Mouse (Mus musculus) heart, embryonic 10.5 days (tissue): ENCODE measurements around the gene Ccdc28a. TPM values are rescaled to one million over a fixed set of nuclear protein-coding genes. Genes with fewer than 3 reads are reported as not detected.

Experiments
- DNase-seq: peaks from one replicate; pipeline ENCODE4 v3.0.0-alpha.2; 2017; ENCODE audit warnings: low spot score
- H3K27ac ChIP-seq: fragments of 300-500 bp; sonication (generic); 2 replicates; pipeline ENCODE4 v1.5.1; 2016; ENCODE audit warnings: mild to moderate bottlenecking
- H3K27me3 ChIP-seq: fragments of 300-500 bp; sonication (generic); 2 replicates; pipeline ENCODE4 v1.6.1; 2016; ENCODE audit warnings: mild to moderate bottlenecking; ENCODE audit not compliant: poor library complexity, insufficient read depth, severe bottlenecking
- H3K36me3 ChIP-seq: fragments of 300-500 bp; sonication (generic); 2 replicates; pipeline ENCODE4 v1.6.1; 2016; ENCODE audit warnings: mild to moderate bottlenecking, moderate library complexity
- H3K4me1 ChIP-seq: fragments of 300-500 bp; sonication (generic); 2 replicates; pipeline ENCODE4 v1.6.1; 2016; ENCODE audit warnings: mild to moderate bottlenecking
- H3K4me3 ChIP-seq: fragments of 300-500 bp; sonication (generic); 2 replicates; pipeline ENCODE4 v1.5.1; 2016; ENCODE audit warnings: mild to moderate bottlenecking, moderate library complexity
- H3K9me3 ChIP-seq: fragments of 300-500 bp; sonication (generic); 2 replicates; pipeline ENCODE4 v1.6.1; 2016; ENCODE audit warnings: mild to moderate bottlenecking, moderate library complexity
- WGBS: fragments of 180-500 bp; shearing (Covaris S2); methylation state at CpG from one replicate; pipeline ENCODE4 v1.1.7; 2016; 5-methylcytosine and 5-hydroxymethylcytosine counted together
- polyA plus RNA-seq: library from polyadenylated mRNA; unstranded; fragments of >200 nt; fragmentation: Nextera tagmentation; extraction: Ambion mirVana; gene quantifications from 2 replicates; pipeline ENCODE4 v1.2.1, GENCODE M21; 2016

Gene Ccdc28a
- polyA plus RNA-seq, 1 experiment from 2014 or later, result 8.0 TPM

DNA sequence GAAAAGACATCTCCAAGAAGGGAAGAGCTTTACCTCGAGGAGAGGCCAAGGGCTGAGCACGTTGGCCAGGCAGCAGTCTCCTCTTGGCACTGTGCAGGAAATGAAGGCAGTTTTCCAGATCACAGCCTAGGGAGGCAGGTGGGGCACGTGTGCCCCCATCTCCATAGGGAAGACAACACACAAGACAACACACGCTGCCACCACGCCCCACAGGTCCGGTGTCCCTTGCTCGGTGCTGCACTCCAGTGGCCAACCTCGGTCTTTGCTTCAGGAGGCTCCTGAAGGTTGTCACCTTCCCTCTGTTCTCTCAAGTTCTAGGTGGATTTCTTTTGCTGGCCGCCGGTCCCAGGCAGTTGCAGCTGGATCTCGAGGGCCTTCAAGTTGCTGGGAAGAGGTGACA lies 24.1 kb downstream of the Ccdc28a start, which contains the start of gene Ect2l:
Gene Ect2l (minus strand): TSS at position 165 of the 400 bp plus-strand sequence.
- Histone ChIP-seq H3K4me3 (peak within 1 kb of the TSS; percentile 27; the same call in 1 of the 2 replicates), H3K27ac (no peak within 1 kb of the TSS), H3K27me3 (no peaks in the 10 kb centered on the region), H3K9me3 (no peaks in the 10 kb centered on the region), H3K4me1 (peaks cover 7% of the 10 kb centered on the region), H3K36me3 (no peaks in the 10 kb centered on the region)
- 14% methylated on average over 11 of the region's 11 CpGs for WGBS
- DNase-seq, result peak; percentile 84

DNA sequence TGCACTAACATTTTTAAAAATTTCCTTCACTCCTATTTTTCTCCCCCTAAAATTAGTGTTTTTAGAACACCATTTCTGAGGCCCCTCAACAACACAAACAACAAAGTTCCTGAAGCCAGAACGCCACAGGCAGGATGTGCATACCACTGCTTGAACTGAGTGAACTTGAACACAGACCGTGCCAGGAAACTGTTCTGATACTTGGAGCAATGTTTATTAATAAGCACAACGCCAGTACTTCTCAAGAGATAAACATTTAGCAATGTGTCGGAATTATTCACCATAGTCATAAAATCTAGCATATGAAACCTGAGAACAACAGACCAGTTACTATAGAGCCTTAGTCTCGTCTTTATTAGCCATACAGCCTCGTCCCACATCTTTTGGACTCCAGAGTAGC lies 24.7 kb downstream of the Ccdc28a start:
- peak; percentile 25 for DNase-seq
- WGBS, result 71% methylated on average over 6 of the region's 6 CpGs

DNA sequence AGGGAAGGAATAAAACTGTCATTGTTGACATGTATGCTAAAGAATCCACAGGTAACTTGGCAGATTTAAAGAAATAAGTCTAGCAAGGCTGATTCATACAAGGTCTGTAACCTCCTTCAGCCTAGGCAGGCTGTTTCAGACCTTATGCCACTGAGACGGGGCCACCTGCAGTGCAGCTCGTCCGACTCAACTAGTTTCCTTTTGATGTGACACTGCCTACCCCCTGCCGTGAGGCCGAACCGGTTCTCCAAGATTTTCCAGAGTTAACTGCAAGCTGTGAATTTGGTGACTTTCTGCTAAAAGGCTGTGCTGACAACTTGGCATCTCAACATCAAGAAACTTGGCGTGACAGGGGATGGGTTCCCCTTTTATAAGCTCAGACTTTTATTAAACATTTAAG lies 30.7 kb downstream of the Ccdc28a start:
- DNase-seq, result no peak
- no peaks in the 10 kb centered on the region for H3K4me1 ChIP-seq
- H3K9me3 ChIP-seq, result no peaks in the 10 kb centered on the region
- H3K27me3 ChIP-seq, result no peaks in the 10 kb centered on the region
- 13% methylated on average over 7 of the region's 7 CpGs for WGBS
- H3K4me3 ChIP-seq, result no peak overlapping the region
- H3K27ac ChIP-seq, result no peak overlapping the region
- no peaks in the 10 kb centered on the region for H3K36me3 ChIP-seq

More for the DNA sequence above, 24.7 kb downstream of the Ccdc28a start:
- H3K4me3 ChIP-seq, result no peak overlapping the region
- no peaks in the 10 kb centered on the region for H3K27me3 ChIP-seq
- no peaks in the 10 kb centered on the region for H3K9me3 ChIP-seq
- H3K36me3 ChIP-seq, result no peaks in the 10 kb centered on the region
- peaks cover 7% of the 10 kb centered on the region for H3K4me1 ChIP-seq
- no peak overlapping the region for H3K27ac ChIP-seq

DNA sequence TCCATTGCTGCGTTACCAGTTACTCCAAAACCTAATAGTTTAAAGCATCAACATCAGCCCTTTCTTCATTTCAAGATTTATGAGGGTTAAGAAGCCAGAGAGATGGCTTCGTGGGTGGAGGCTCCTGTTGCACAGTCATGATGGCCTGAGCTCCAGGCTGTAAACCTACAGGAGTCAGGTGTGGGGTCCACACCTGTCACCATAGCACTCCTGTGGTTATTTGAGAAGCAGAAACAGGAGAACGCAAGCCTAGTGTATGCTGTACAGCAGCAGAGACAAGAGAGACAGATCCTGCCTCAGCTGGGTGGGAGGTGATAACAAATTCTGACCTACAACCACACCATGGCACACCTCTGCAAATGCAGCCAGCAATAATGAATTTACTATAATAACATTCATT lies 32.4 kb downstream of the Ccdc28a start:
- Histone ChIP-seq H3K27ac (no peak overlapping the region), H3K9me3 (no peaks in the 10 kb centered on the region), H3K4me3 (no peak overlapping the region), H3K36me3 (no peaks in the 10 kb centered on the region), H3K27me3 (no peaks in the 10 kb centered on the region), H3K4me1 (no peaks in the 10 kb centered on the region)
- 78% methylated on average over 3 of the region's 3 CpGs for WGBS
- DNase-seq, result peak; percentile 52

DNA sequence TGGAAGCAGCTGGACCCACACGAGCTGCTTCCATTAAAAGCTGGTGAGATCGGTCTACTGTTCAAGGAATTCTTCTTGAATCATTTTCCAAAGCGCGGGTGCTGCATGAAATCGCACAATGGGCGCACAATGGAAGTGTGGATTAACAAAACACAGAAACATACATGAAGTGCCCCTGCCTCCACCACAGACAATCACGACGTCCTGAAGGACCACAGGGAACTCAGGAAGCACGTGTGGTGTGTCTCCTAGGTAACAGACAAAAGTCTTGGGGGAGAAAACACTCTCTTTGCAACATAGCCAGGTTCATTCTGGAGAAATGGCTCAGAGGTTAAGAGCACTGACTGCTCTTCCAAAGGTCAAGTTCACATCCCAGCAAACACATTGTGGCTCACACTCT lies 34.1 kb downstream of the Ccdc28a start:
- 77% methylated on average over 9 of the region's 9 CpGs for WGBS
- H3K27ac ChIP-seq, result no peak overlapping the region
- no peaks in the 10 kb centered on the region for H3K36me3 ChIP-seq
- H3K4me3 ChIP-seq, result no peak overlapping the region
- no peaks in the 10 kb centered on the region for H3K27me3 ChIP-seq
- DNase-seq, result peak; percentile 57
- H3K4me1 ChIP-seq, result no peaks in the 10 kb centered on the region
- no peaks in the 10 kb centered on the region for H3K9me3 ChIP-seq

DNA sequence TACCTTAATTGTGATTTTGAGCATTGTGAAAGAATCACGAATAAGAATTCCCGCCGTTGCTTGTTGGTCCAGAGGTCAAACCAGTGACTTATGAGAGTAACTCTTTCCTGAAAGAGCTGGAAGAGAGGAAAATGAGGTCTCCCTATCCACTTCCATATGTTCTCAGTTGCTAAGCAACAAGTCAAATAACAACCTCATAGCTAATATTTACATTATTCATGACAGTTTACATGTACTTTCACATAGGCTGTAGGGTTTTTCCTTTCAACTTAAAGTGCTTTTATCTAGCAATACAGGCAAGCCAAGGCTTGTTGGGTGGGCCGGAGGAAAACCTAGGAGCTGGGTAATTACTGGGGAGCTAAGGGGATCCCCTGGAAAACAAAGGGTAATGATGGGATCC lies 34.9 kb downstream of the Ccdc28a start:
- Histone ChIP-seq H3K9me3 (no peaks in the 10 kb centered on the region), H3K4me1 (no peaks in the 10 kb centered on the region), H3K27ac (no peak overlapping the region), H3K27me3 (no peaks in the 10 kb centered on the region), H3K4me3 (no peak overlapping the region), H3K36me3 (no peaks in the 10 kb centered on the region)
- 96% methylated on average over 4 of the region's 4 CpGs for WGBS
- DNase-seq, result peak; percentile 16

DNA sequence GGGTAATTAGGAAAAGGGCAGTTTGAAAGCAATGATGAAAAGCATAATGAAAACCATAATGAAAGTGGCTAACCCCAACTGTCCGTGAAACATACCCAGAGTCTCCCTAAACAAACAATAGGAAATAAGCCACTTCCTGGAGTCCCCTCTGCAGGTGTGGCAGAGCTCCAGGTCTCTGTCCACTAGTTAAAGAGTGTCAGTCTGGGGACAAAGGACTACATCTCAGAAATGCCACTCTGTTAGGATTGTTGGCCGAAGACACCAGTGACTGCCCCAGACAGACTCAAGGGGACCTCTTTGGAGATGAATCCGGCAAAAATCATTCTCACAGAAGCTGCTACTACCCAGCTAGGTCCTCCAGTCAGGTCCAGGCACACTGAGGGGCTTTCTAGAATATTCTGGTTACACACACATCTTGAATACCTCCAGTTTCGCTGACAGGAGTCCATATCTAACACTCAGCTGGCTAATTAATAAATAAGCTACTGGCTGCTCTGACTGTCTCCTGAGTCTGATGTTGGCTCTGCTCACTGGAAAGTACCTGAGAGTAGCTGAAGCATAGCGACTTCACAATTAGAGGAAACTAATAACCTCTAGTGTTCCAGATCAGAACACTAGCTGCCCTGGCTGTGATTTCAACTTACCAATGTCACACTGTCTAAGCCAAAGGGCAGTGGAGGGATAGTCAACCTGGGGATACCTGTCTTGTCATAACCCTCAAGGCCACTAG lies 36.3 kb downstream of the Ccdc28a start:
- H3K27me3 ChIP-seq, result no peaks in the 10 kb centered on the region

DNA sequence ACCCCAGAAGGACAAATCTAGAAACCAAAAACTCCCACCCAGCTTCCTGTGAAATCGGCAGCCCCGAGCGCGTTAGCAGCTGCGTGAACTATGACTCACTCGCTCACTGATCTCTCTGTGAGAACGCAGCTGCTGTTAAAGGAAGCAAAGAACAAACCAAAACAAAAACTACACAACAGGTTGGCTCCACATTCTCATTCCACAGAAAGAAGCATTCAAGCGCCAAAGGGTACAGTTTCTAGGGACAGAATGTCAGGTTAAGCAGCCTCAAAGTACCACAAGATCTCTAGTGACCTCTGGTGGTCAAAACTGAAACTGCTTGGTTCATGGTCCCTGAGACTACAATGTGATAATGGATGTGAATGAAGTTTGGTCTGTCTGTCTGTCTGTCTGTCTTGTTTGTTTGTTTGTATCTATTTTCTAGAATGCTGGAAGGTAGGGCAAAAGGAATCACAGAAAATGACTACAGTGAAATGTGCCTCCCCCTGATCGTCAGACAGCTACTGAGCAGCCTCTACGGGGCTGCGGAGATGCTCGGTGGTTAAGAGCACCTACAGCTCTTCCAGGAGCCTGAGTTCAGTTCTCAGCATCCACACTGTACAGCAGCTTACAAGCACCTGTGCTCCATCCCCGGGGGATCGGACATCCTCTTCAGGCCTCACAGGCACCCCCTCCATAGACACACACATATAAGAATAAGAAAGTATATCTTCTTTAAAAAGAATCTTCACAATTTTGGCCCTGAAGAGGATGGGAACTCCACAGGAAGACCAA lies 37.4 kb downstream of the Ccdc28a start:
- WGBS, result 54% methylated on average over 14 of the region's 14 CpGs
- Histone ChIP-seq H3K4me3 (peak overlapping the region; percentile 42), H3K4me1 (no peaks in the 10 kb centered on the region), H3K27me3 (no peaks in the 10 kb centered on the region), H3K27ac (no peak overlapping the region), H3K9me3 (no peaks in the 10 kb centered on the region), H3K36me3 (no peaks in the 10 kb centered on the region)
- DNase-seq, result peak; percentile 76

More for the DNA sequence above, 36.3 kb downstream of the Ccdc28a start:
- Histone ChIP-seq H3K36me3 (no peaks in the 10 kb centered on the region), H3K4me3 (no peak overlapping the region), H3K27ac (no peak overlapping the region), H3K9me3 (no peaks in the 10 kb centered on the region), H3K4me1 (no peaks in the 10 kb centered on the region)
- 77% methylated on average over 5 of the region's 5 CpGs for WGBS
- peak; percentile 28 for DNase-seq

DNA sequence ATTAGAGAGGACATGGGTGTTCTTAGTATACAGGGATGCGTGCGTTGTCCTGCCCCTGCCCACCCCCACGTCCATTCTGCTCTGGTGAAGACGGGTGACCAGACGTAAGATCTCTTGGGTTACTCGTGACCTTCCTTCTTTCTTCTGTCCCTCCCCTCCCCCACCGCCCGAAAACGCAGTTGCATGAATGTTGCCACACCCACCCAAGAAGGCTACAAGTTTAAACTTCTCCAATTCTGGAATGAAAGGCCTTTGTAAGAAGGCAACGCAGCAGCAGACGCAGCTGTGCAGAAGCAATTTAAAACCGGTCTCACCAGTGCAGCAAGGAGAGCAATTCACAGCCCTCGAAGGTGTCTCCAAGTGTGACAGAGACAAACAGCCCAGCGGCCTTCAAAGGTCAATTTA lies 40.1 kb downstream of the Ccdc28a start:
- no peaks in the 10 kb centered on the region for H3K36me3 ChIP-seq
- 65% methylated on average over 14 of the region's 14 CpGs for WGBS
- H3K4me3 ChIP-seq, result no peak overlapping the region
- H3K9me3 ChIP-seq, result no peaks in the 10 kb centered on the region
- H3K27ac ChIP-seq, result no peak overlapping the region
- DNase-seq, result peak; percentile 72
- H3K27me3 ChIP-seq, result no peaks in the 10 kb centered on the region
- peaks cover 16% of the 10 kb centered on the region; the same call in 1 of the 2 replicates for H3K4me1 ChIP-seq

DNA sequence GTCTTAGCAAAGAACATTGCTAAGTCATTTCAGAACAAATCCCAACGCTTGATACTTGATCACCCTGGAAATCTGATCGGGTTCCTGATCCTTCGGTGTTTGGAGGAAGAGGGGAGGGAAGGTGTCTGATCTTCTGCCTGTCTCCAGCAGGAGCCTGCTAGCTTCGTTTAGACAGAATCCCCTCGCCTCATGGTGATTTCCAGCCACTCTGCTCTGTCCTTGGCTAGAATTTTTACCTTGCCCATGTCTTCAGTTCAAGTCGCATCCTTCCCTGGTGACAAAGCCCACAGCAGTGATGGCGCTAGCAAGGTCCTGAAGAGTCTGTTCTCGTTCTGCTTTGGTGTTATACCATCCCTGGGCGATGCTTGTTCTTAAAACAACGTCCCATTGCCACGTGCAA lies 40.6 kb downstream of the Ccdc28a start:
- H3K4me1 ChIP-seq, result peaks cover 16% of the 10 kb centered on the region; the same call in 1 of the 2 replicates
- no peaks in the 10 kb centered on the region for H3K36me3 ChIP-seq
- no peak overlapping the region for H3K4me3 ChIP-seq
- H3K27me3 ChIP-seq, result no peaks in the 10 kb centered on the region
- DNase-seq, result peak; percentile 66
- H3K27ac ChIP-seq, result no peak overlapping the region
- H3K9me3 ChIP-seq, result no peaks in the 10 kb centered on the region
- 75% methylated on average over 11 of the region's 11 CpGs for WGBS

DNA sequence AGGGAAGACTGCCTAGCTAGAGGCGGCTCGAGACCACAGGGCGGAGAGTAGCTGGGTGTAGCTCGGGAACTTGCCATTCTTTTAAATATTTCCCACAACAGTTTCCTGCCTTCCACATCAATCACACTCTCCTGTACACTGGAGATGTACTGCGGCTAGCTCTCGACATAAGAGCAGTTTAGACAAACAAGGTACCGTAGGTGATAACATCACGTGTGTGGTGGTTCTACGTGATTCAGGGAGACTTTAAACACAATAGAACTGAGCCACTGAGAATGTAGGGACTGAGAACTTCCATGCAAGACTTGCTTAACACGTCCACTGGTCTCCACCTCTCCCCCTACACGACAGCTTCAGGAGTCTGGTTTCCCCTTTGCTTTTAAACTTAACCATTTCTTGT lies 41.6 kb downstream of the Ccdc28a start:
- H3K4me3 ChIP-seq, result no peak overlapping the region
- no peaks in the 10 kb centered on the region for H3K27me3 ChIP-seq
- H3K27ac ChIP-seq, result no peak overlapping the region
- H3K36me3 ChIP-seq, result no peaks in the 10 kb centered on the region
- peaks cover 16% of the 10 kb centered on the region; the same call in 1 of the 2 replicates for H3K4me1 ChIP-seq
- DNase-seq, result peak; percentile 19
- WGBS, result 64% methylated on average over 11 of the region's 11 CpGs
- H3K9me3 ChIP-seq, result no peaks in the 10 kb centered on the region

DNA sequence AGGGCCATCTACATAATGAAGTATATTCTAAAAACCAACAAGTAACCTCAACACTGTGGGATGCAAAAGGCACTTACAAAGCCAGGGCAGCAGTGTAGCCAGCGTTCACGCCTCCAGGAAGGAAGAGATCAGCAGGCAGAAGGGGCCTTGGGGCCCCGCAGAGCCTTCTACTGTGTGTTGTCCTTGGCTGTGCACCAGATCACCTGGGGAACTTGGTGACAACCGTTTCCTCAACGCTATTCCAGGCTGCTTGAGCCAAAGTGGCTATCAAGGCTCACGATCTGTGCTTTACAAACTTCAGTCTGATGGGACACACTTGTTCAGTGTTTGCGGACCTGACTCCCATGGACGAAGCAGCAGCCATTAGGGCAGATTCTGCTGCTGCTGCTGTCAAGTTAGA lies 43.1 kb downstream of the Ccdc28a start:
- 37% methylated on average over 8 of the region's 8 CpGs for WGBS
- peak; percentile 68 for DNase-seq
- Histone ChIP-seq H3K27me3 (no peaks in the 10 kb centered on the region), H3K4me3 (no peak overlapping the region), H3K27ac (no peak overlapping the region; the same call in 1 of the 2 replicates), H3K36me3 (no peaks in the 10 kb centered on the region), H3K4me1 (peaks cover 18% of the 10 kb centered on the region; the same call in 1 of the 2 replicates), H3K9me3 (no peaks in the 10 kb centered on the region)

DNA sequence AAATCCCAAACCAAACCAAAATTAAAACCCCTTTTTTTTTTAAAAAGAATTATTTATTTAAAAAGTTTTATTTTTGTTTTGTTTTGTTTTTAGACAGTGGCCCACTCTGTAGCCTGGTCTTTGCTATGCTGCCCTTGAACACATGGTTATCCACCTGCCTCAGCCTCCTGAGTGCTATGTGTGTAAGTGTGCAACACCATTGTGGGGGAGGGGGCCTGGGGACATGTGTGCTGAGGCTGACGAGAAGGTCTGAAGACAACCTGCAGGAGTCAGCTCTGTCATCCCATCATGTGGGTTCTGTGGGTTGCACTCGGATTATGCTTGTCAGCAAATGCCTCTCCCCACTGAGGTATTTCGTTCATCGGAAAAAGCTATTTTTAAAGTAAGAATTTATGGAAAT lies 45.3 kb downstream of the Ccdc28a start:
- H3K27me3 ChIP-seq, result no peaks in the 10 kb centered on the region
- DNase-seq, result no peak
- no peak overlapping the region for H3K27ac ChIP-seq
- no peaks in the 10 kb centered on the region for H3K9me3 ChIP-seq
- no peaks in the 10 kb centered on the region for H3K36me3 ChIP-seq
- peaks cover 18% of the 10 kb centered on the region; the same call in 1 of the 2 replicates for H3K4me1 ChIP-seq
- WGBS, result 70% methylated on average over 4 of the region's 4 CpGs
- no peak overlapping the region for H3K4me3 ChIP-seq
